Mouse (Mus musculus) spleen, embryonic (tissue): ENCODE results near the gene Zc3h18.

Source experiments
- CTCF ChIA-PET: fragments of 350-600 bp; sonication (Branson Sonifier 250); formaldehyde crosslinking; loops from one replicate; lab custom pipeline; 2022; lab: Charles Lee

Gene Zc3h18

DNA sequence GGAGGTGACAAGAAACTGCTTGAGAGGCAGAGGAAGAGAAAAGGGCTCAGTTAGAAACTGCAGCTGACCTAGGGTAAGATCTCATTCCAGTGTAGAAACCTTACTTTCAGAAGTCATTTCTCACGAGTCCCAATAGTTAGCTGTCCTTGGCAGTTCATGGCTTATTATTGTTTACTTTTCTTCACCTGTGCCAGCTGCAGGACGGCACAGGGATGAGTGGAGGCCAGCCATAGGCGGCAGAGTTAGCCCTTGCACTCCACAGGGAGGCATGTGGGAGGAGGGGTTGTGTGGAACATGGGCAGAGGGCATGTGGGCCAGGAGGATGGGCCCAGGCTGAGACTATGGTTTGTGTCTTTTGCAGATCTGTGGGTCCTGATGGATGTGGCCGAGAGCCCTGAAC, 6.6 kb downstream of the Zc3h18 start:
- CTCF ChIA-PET = no interaction called here

DNA sequence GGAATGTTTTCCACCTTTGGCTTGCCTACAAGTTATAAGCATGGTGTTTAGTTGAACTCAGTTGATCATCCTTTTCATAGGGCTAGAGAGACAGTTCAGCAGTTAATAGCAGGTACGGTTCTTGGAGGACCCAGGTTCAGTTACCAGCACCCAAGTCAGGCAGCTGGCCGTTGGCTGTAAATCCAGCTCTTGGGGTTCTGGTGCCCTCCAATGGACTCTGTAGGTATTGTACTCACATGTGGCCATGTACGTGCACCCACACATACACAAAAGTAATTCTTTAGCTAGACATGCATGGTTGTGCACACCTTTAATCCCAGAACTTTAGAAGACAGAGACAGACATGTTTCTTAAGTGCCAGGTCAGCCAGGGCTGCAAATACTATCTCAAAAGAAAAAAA, 12.9 kb downstream of the Zc3h18 start:
- CTCF ChIA-PET = no interaction called here

DNA sequence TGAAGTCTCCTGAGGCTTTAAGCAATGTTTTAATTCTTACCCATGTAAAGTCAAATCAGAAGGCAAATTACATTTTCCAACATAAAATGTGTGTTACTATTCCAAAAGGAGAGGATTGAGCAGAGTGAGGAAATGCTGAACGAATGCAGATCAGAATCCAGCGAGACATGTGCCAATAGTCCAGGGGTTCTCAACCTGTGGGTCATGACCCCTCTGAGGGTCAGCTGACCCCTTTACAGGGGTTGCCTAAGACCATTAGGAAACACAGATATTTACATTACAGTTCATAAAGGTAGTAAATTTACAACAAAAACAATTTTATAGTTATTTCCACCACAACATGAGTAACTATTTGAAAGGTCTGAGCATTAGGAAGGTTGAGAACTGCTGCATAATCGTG, 14.3 kb downstream of the Zc3h18 start:
- CTCF ChIA-PET = no interaction called here

DNA sequence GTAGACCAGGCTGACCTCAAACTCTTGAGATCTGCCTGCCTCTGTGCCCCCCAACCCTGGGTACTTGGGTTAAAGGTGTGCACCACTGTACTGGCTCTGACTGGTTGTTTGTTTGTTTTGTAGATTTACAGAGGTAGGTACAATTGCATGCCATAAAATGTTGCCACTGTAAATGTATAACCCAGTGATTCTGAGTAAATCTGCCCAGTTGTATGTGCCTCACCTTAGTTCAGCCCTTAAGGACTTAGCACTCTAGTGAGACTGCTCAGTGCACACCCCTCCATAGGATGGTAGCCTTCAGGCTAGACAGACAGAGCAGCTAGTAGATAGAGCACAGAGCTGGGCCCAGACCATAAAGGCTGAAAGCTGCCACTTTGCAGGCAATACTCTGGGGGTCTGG, 17.3 kb downstream of the Zc3h18 start:
- CTCF ChIA-PET = no interaction called here

DNA sequence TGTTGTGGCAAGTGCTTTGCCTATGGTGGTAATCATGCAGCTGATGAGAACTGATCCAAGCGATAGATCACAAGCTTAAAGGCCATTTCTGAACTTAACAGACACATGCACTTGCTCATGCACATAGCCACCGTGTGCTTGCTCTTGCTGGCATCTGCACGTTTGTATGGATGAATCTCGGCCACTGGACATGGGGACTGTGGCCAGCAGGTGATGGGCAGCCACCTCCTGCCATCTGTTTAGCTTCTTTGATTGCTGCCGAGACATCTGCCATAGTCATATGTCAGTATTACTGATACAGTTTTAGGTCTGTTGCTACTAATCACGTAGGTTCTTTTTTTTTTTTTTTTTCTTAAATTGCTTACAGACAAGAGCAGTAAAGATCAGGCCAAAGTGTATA, 18.9 kb downstream of the Zc3h18 start:
- CTCF ChIA-PET = interaction anchor here (1.0 kb wide), 1 partner anchor 14 kb away, joined by 3 read pairs; no protein-coding TSS in a partner anchor

DNA sequence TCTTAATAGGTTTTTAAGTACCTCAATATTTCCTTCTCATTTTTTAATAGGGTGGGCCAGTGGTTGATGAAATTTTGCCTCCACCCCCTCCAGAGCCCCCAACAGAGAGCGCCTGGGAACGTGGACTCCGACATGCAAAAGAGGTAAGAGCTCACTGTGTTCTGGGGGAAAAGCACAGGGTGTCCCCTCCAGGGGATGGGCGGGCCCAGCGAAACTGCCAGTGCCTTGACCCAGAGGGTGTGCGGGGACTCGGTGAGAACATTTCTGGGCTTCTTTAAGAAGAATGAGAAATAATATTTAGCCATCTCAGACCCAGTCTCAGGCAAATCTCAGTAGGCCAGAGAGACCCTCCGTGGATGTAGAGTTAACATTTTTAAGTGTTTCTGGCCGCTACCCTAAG, 21.8 kb downstream of the Zc3h18 start:
- CTCF ChIA-PET = no interaction called here

DNA sequence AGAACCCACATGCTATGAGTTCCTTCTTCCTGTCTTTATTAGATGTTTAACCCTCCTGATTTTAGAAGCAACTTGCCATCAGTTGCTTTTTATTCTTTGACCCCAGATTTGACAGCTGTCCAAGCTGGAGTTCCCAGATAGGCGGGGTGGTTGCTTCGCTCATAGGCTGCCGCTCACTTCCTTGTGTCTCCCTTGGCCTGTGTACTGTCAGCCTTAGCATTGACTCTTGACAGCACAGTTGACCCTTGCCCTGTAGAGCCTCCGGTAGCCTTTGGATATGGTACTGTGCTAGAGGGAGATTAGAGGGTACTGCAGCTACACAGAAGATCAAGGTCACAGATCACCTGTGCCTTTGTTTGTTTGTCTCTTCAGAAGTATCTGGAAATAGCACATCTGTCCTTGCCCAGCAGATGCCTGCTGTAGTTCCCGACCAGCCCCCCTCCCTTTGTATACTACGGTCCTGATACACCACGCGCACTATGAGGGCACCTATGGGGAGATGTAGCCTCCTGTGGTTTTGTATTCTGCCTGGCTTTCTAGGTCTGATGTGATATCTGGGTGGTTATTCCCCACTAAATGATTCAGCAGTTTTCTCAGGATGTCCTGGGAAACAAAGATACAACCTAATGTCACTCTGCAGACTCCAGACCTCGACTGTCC, 28.9 kb downstream of the Zc3h18 start:
- CTCF ChIA-PET = no interaction called here

DNA sequence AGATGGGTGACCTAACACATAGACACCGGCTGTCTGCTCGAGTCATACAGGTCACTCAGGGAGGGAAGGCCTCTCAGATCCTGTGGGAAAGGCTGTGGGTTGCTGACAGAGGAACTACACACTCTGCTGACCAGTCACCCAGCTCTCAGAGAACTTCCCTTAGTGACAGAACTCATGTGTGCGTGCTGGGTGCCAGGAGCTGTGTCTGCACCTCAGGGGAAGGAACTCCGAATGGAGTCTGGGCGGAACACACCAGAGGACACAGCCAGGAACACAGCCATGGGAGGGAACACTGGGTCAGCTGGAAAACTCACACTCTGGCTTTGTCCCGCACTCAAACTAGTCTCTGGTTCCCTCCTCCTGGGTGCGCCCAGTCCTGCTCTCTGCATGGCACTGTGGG, 31.3 kb downstream of the Zc3h18 start:
- CTCF ChIA-PET = interaction anchor here (0.6 kb wide), 1 partner anchor 9 kb away, joined by 6 read pairs; no protein-coding TSS in a partner anchor

DNA sequence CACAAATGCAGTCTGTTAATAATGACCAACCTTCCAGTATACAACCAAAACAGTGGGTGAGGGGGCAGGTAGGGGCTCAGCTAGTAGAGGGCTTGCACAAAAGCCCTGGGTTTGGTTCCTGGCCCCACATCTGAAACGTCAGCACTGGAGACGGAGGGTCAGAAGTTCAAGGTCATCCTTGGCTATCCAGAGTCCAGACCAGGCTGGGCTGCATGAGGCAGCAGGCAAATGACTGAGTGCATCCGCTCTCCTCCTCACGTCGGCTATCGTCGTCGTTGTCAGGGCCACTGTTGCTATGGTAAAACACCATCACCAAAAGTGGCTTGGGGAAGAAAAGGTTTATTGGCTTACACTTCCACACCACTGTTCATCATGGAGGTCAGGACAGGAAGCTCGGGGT, 37.9 kb downstream of the Zc3h18 start:
- CTCF ChIA-PET = no interaction called here

DNA sequence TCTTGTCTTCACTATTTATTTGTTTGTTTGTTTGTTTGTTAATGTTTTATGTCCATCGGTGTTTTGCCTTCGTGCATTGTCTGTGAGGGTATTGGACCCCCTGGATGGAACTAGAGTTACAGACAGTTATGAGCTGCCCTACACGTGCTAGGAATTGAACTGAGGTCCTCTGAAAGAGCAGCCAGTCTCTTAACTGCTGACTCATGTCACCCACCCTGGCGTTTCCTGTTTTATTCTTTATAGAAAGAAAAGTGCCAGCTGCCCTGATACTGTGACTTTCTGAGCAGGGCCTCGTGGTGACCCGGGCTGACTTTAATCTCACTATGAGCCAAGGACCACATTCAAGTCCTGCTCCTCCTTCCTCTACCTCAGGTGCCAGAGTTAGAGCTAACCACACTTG, 39.1 kb downstream of the Zc3h18 start:
- CTCF ChIA-PET = no interaction called here

DNA sequence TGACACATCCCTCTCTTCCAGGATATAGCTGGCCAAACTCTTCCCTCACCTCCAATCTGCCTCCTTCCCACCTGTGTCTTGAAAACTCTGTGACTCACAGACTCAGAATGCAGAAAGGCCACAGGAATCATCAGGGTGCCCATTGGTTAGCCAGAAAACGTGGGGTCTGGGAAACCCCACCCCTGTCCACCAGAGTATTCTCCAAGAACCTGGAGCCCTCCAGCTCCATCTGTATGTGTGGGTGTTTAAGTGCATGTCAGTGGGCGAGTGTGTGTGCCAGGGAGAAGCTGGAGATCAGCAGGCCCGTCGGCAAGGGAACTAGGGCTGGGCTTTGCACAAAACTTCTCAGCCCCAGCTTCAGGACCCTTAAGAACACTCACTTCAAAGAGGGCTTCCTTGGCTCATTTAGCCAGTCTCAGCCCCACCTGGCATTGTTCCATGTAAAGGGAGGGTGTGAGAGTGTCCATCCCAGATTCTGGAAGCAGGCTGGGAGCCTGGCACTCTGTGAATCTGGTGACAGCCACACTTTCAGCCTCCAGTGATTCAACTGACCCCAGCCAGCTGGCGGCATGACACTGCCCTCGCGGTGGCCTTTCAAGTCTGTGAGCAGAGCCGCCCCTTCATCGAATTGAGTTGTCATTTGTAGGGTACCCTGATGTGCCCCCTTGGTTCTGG, 43.6 kb downstream of the Zc3h18 start:
- CTCF ChIA-PET = no interaction called here

DNA sequence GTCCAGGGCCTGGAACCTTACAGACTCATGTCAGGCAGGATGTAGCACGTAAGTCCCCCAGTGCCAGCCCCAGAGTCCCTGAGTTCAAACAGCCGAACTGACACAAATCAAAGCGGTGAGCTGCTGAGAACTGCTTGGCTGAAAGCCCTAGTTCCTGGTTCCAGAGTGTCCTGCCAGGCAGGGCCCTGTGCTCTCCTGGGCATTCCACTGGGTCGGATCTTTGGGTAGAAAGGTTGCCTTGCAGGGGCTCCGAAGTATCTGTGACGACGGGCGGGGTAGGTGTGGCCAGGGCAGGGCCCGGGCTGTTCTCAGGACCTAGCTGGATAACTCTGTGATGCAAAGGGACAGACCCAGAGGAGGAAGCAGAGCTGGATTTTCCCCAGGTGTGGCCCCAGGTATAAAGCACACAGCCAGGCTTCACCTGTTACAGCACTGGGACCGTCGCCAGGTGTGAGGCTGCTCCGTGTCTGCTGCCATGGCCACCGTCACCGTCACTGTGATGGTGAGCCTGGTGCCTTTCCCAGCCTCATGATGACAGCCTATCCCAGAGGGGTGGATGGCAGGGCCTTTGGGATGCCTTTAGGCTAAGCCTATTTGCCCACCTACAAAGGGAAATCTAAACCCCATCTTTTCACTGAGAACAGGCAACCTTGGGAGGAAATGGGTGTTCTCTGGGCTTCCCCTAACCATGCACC, 45.1 kb downstream of the Zc3h18 start, which contains the start of gene Il17c:
Il17c (plus strand) TSS at position 645 of the 695 bp plus-strand sequence.
- CTCF ChIA-PET = no interaction called here

DNA sequence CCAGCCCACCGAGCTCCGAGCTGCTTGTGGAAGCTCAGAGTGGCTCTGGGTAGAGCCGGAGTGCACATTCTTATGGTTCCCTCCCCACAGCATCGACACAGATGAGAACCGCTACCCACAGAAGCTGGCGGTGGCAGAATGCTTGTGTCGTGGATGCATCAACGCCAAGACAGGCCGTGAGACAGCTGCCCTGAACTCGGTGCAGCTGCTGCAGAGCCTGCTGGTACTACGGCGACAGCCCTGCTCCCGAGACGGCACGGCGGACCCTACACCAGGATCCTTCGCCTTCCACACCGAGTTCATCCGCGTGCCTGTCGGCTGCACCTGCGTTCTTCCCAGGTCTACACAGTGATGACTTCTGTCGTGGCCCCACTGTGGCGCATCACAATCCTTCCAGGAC, 46.8 kb downstream of the Zc3h18 start:
- CTCF ChIA-PET = no interaction called here

DNA sequence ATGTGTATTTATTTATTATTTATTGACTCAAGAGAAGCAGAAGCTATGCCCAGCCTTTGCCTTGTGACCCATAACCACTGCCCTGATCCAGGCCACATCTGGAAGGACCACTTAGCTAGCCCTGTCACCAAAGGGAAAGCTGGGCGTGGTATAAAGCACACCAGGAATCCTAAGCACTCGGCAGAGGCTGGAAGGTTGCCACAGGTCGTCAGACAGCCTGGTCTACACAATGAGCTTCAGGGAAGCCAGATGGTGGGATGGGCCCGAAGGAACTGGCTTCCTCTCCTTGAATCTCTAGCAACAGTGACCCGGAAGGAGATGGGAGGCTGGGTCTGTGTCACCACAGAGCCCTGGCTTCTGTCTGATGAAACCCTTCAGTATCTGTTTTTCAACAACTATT, 47.2 kb downstream of the Zc3h18 start:
- CTCF ChIA-PET = no interaction called here

DNA sequence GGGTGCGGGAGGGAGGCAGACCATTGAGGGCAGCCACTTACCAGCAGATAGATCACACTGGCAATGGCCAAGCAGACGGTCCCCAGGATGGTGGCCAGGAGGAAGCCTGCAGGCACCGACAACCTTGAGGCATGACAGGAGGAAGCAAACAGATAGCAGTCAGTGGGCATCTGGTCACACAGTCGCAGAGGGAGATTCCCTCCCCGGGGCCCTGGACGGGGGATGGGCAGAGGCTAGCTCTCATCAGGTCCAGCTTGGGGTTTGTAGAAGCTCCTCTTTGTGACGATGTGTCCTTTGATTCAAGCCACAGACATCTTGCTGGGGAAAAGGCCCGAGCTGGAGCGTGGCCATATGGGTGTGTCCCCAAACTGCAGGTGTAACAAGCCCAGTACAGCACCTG, 49.7 kb downstream of the Zc3h18 start:
- CTCF ChIA-PET = no interaction called here

DNA sequence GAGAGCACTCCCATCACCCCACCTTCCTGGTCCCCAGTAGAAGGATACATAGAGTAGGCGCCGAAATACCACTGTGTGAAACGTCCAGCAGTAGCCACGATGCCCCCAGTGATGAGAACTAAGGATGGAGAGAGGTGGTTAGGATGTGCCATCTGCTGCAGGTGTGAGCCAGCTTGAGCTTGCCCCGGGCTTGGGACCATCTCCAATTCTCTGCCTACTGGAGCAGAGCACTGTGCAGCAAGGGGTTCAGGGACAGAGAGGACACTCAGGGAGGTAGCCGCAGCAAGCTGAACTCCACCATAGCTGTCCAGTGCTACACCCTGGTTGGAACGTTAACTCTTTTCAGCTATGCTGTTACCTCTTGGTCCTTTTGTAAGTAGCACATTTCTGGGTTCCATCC, 51.2 kb downstream of the Zc3h18 start:
- CTCF ChIA-PET = no interaction called here

DNA sequence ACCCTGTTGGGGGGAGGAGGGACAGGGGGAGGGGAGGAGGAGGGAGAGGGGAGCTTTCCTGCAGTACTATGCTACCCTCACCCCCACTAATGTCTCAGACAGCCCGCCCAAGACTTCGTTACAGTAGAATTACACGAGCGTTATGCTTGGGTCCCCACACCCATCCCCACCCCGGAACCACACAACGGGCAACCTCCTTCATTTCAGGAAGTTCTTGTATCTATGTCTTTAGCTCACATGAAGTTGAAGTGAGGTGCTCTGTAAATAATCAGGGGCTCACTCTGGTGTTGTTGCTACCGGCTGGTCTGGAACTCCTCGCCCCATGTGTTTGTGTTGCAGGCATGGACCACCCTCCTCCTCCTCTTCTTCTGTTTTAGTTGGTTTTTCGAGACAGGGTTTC, 51.8 kb downstream of the Zc3h18 start:
- CTCF ChIA-PET = no interaction called here

DNA sequence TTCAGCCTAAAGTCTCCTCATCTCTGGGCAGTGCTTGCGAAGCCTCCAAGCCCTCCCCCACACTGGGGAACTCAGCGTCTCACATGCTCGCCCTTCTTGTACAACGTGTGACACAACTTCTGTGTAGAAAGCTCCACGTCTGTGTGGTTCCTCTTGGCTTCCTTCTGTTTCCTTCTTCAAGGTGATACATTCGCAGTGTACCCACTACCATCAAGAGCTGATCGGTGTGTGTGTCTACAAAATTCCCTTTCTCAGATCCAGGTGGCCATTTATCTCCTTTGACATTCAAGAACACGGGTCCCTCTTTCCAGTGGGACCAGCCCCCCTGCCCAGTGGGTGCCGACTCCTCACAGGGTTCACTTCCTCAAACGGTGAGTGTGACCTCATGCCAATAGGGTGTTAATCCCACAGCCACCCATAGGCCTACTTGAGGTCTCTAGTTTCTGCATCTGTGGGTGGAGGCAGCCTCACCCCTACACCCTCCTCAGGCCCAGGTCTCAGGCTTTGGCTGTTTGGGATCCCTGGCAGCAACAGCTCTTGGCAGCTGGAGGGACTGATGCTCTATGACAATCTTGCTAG, 53.7 kb downstream of the Zc3h18 start:
- CTCF ChIA-PET = interaction anchor here (0.6 to 0.9 kb wide), 3 partner anchors 14 to 45 kb away, joined by 3 to 5 read pairs (median 3); no protein-coding TSS in a partner anchor

DNA sequence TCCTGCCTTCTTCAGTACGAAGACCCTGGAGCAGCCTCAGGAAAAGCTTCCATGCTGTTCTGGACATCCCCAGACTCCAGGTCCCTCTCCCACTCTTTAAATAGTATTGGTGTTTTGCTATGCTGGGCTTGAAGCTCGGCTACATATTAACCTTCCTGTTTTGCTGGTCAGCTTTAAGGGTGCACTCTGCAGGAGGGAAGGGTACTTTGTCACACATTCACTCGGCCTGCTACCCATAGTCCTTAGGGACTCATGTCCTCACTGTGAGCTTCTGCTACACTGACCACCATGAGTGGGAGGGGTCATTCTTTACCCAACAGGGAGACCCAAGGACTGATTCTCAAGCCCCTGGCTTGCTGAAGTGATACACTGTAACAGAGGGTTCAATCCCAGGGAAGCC, 54.2 kb downstream of the Zc3h18 start:
- CTCF ChIA-PET = interaction anchor here (0.6 kb wide), 1 partner anchor 14 kb away, joined by 3 read pairs; no protein-coding TSS in a partner anchor

DNA sequence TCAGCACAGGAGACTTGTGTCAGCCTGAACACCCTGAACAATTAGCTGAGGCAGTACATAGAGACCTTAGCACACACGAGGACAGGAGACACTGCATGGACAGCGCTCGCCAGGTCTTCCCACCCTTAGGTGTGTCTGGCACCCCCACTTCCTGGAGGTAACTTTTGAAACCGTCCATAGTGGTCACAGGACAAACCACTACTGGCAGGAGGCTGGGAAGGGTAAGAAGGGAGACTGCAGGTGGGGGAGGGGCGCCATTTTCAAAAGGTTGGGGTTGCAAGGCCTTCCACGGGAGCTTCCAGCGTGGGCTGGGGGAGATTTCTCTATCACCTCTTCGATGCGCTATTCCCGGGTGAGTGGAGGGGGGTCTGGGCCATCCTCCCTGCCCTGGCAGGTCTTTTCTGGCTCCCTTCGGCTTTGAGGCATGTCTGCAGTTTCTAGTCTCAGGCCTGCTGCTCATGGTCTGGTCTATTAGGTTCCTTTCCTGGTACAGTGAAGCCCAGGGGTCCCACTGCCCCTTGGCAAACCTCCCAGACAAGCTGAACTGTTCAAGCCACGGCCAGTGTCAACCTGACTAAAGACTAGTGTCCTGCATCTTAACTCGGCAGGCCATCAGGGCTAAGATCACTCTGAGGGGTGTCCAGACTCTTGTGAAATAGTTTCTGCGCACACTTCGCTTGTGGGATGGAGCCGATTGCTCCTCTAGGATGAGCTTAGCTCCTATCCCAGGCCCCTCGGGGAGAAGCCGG, 55.5 kb downstream of the Zc3h18 start:
- CTCF ChIA-PET = no interaction called here

DNA sequence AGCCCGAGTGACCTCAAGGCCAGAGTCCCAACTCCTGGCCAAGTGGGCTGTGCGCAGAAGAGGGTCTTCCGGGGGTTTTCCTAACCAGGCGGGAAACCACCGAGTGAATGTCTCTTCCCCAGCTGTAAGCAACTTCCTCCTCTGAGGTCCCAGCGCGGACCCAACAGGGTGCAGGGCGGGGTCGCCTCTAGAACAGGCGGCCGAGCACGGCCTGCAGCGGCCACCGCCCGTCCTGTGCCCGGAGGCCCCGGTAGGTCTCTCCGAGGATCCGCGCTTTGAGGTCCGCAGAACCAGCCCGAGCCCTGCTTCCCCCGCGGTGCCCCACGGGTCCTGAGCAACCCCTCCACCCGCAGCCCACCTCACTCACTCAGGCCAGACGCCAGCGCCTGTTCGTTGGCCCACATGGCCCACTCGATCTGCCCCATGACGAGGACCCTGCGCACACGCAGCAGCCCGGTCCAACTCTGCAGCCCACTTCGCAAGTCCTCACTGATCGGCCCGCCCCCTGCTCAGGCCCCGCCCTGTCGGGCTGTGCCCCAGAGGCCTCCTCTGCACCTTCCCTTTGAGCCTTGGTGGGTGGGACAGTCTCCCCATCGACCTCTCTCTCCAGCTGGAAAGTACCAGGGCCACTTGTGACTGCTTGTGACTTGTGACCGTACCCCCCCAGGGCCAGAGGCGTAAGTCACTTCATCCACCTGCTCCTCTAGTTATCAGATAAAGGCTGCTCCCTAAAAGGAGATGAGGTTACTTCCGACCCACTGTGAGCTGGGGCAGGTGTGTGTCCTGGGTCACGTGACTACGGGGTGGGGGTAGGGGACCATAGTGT, 56.2 kb downstream of the Zc3h18 start, which contains the start of gene Cyba:
Cyba (minus strand) TSS at position 488 of the 826 bp plus-strand sequence.
- CTCF ChIA-PET = no interaction called here
